Mouse (Mus musculus) intestine, embryonic 16.5 days (tissue): ENCODE data around the gene Mepce. TPM values are rescaled to one million over a fixed set of nuclear protein-coding genes. Genes with fewer than 3 reads are reported as not detected.
"Not testable (repeated sequence)": the region's sequence is repeated elsewhere in the genome, so short reads cannot be mapped to it uniquely, and the experiment has no call there.

Source experiments
- ATAC-seq: fragments of 200-750 bp; cut with Nextera tagmentation; 2 replicates; pipeline ENCODE4 v1.8.0; 2017; ENCODE audit warnings: moderate TSS enrichment, moderate library complexity
- H3K27ac ChIP-seq: fragments of 300-500 bp; sonication (generic); 2 replicates; pipeline ENCODE4 v1.5.1; 2014; ENCODE audit warnings: mild to moderate bottlenecking, low read length
- H3K27me3 ChIP-seq: fragments of 300-500 bp; sonication (generic); replicated peaks from 2 replicates; pipeline ENCODE4 v1.6.1; 2014; ENCODE audit warnings: low read length, control low read depth, mixed read lengths; ENCODE audit not compliant: control insufficient read depth, insufficient read depth
- H3K36me3 ChIP-seq: fragments of 300-500 bp; sonication (generic); 2 replicates; pipeline ENCODE4 v1.6.1; 2014; ENCODE audit warnings: low read length, control low read depth; ENCODE audit not compliant: control insufficient read depth, insufficient read depth
- H3K4me1 ChIP-seq: fragments of 300-500 bp; sonication (generic); 2 replicates; pipeline ENCODE4 v1.6.1; 2014; ENCODE audit warnings: low read length, control low read depth, mixed read lengths; ENCODE audit not compliant: control insufficient read depth, insufficient read depth
- H3K4me2 ChIP-seq: fragments of 300-500 bp; sonication (generic); 2 replicates; pipeline ENCODE4 v1.6.1; 2014; ENCODE audit warnings: low read depth, low read length, control low read depth
- H3K4me3 ChIP-seq: fragments of 300-500 bp; sonication (generic); 2 replicates; pipeline ENCODE4 v1.5.1; 2014; ENCODE audit warnings: mild to moderate bottlenecking, low read length
- H3K9ac ChIP-seq: fragments of 300-500 bp; sonication (generic); 2 replicates; pipeline ENCODE4 v1.6.1; 2014; ENCODE audit warnings: low read depth, low read length
- H3K9me3 ChIP-seq: fragments of 300-500 bp; sonication (generic); 2 replicates; pipeline ENCODE4 v1.6.1; 2016; ENCODE audit warnings: low read length, control low read depth; ENCODE audit not compliant: control insufficient read depth
- WGBS: fragments of 180-500 bp; shearing (Covaris S2); extraction: QIAGEN DNeasy Blood & Tissue Kit; methylation state at CpG from one replicate; pipeline ENCODE4 v1.1.7; 2014; 5-methylcytosine and 5-hydroxymethylcytosine counted together
- polyA plus RNA-seq: library from polyadenylated mRNA; unstranded; fragments of >200 nt; fragmentation: Nextera tagmentation; extraction: Ambion mirVana; gene quantifications from 2 replicates; pipeline ENCODE4 v1.2.1, GENCODE M21; 2015

The Mepce gene
- polyA plus RNA-seq, 1 experiment from 2014 or later = 7.4 TPM

DNA sequence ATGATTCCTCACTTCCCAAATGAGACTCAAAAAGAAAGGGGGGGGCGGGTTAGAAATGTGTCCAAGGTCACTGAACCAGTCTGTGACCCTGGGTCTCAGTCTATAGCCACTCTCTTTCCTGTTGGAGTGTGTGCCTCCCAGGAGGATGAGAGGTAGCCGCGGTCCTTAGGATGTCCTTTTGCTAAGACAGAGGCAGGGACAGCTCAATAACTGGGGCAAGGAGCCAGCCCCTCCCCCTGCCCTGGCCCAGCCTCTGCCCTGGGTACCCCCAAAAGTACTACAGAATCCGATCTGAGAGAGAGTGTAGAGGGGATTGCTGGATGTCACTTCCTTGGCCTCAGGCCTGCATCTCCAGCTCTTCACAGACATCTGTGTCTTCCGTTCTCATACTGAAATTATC is 32.0 kb downstream of the Mepce start:
- Histone ChIP-seq H3K4me2 (no peak overlapping the region), H3K9me3 (no peaks in the 10 kb centered on the region), H3K27ac (no peak overlapping the region), H3K9ac (no peak overlapping the region; the same call in 1 of the 2 replicates), H3K36me3 (peaks cover 22% of the 10 kb centered on the region), H3K4me3 (no peak overlapping the region), H3K27me3 (no peaks in the 10 kb centered on the region), H3K4me1 (peaks cover 5% of the 10 kb centered on the region; the same call in 1 of the 2 replicates)
- WGBS = 78% methylated on average over 5 of the region's 5 CpGs
- no peak for ATAC-seq

DNA sequence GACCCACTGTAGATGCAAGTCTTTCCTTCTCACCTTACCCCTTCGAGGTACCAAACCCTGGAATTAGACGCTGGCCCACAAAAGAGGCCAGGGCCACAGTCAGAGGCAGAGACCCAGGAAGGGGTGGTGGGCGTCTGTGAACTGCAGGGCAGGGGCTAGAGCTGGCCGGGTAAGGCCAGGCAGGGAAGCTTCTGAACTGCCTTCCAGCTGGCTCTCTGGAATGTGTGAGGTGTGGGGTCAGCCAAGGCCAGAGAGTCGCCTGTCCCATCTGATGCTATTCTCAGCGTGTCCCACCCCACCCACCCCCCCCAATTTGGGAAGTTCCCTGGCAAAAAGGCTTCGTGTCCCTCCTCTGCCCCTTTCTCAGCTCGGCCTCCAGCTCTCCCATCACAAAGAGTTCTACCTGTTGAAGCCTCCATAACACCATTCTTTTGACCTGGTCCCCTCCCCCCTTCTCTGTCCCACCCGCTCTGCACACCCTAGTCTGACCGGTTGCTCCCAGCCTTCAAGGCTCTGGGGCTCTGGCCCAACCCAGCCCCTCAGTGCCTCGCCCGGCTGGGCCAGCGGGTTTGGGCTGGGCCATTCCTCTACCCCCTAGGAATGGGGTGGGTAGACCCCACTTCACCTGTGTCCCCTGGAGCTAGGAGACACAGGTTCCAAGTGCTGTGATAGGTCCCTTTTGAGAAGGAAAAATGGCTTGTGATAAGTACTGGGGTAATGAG is 34.2 kb downstream of the Mepce start:
- no peak for ATAC-seq
- H3K9ac ChIP-seq = no peak overlapping the region
- no peak overlapping the region for H3K4me3 ChIP-seq
- H3K36me3 ChIP-seq = peaks cover 21% of the 10 kb centered on the region
- peaks cover 19% of the 10 kb centered on the region for H3K4me1 ChIP-seq
- no peak overlapping the region for H3K4me2 ChIP-seq
- H3K9me3 ChIP-seq = no peaks in the 10 kb centered on the region
- no peaks in the 10 kb centered on the region for H3K27me3 ChIP-seq
- no peak overlapping the region for H3K27ac ChIP-seq
- WGBS = 68% methylated on average over 13 of the region's 13 CpGs

DNA sequence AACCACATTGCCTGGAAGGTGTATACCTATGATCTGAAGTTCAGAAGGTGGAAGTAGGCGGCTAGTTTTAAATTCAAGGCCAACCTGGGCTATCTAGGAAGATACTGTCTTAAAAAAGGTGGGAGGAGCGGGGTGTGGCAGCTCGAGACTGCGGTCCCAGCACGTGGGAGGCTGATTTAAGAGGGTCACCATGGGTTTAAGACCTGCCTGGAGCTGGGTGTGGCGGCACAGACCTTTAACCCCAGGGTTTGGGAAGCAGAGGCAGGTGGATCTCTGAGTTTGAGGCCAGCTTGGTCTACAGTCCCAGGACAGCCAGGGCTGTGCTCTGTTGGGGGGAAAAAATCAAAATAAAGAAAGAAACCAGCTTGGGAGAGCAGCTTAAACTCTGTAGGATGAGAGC is 35.5 kb downstream of the Mepce start:
- no peaks in the 10 kb centered on the region for H3K27me3 ChIP-seq
- WGBS = 89% methylated on average over 6 of the region's 6 CpGs
- H3K9ac ChIP-seq = no peak overlapping the region
- H3K4me3 ChIP-seq = no peak overlapping the region
- H3K36me3 ChIP-seq = peaks cover 15% of the 10 kb centered on the region
- no peaks in the 10 kb centered on the region for H3K9me3 ChIP-seq
- no peak overlapping the region for H3K4me2 ChIP-seq
- H3K27ac ChIP-seq = no peak overlapping the region
- ATAC-seq = no peak
- H3K4me1 ChIP-seq = peaks cover 24% of the 10 kb centered on the region

- Histone ChIP-seq H3K9me3 (no peaks in the 10 kb centered on the region), H3K27me3 (no peaks in the 10 kb centered on the region), H3K4me1 (peaks cover 24% of the 10 kb centered on the region), H3K27ac (no peak overlapping the region), H3K4me3 (no peak overlapping the region), H3K4me2 (no peak overlapping the region), H3K9ac (no peak overlapping the region), H3K36me3 (peaks cover 15% of the 10 kb centered on the region)
- ATAC-seq = no peak
- 91% methylated on average over 13 of the region's 13 CpGs for whole genome bisulfite sequencing
These were observed 36.1 kb downstream of the Mepce start for GRCm38 (mm10) chr5:137751221-137751887.

GRCm38 (mm10) chr5:137750212-137750611 is 37.2 kb downstream of the Mepce start:
- not testable (repeated sequence) for H3K9ac ChIP-seq, ATAC-seq, H3K27me3 ChIP-seq, H3K4me2 ChIP-seq, H3K27ac ChIP-seq, H3K9me3 ChIP-seq, H3K4me3 ChIP-seq
- Histone ChIP-seq H3K4me1 (peaks cover 28% of the 10 kb centered on the region), H3K36me3 (peaks cover 13% of the 10 kb centered on the region)
- 84% methylated on average over 7 of the region's 8 CpGs for WGBS

DNA sequence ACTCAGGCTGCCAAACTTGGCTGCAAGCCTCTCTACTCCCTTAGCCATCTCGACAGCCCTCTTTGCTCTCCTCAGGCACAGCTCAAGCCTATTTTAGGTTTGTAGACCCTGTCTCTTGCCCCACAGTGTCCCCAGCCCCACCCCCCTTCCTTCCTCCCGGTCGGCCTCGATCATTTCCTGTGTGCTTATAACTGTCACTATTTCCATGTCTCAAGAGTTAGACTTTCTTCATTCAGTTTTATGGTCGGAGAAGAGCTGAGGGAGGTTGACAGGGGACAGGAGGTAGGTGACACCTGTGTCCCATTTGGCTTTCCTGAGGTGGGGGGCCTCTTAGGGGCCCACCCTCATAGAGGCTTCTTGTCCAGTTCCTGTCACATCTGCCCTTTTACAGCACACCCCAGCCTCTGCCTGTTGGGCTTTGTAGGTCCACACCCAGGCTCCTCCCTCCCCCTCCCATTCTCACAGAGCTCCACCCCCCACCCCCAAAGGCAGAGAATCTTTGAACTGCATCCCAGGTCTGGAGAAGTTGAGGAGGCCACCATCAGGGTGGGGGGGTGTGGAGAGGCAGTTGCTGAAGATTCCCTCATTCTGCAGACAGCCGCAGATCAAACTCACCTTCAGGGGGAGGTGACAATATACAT is 38.1 kb downstream of the Mepce start:
- no peak overlapping the region for H3K9ac ChIP-seq
- no peak for ATAC-seq
- H3K36me3 ChIP-seq = peaks cover 12% of the 10 kb centered on the region
- no peaks in the 10 kb centered on the region for H3K9me3 ChIP-seq
- peaks cover 33% of the 10 kb centered on the region for H3K4me1 ChIP-seq
- peak overlapping the region; percentile 97 for H3K4me2 ChIP-seq
- peak overlapping the region; percentile 89; the same call in 1 of the 2 replicates for H3K4me3 ChIP-seq
- H3K27me3 ChIP-seq = no peaks in the 10 kb centered on the region
- peak overlapping the region; percentile 36; the same call in 1 of the 2 replicates for H3K27ac ChIP-seq
- WGBS = 52% methylated on average over 6 of the region's 6 CpGs

GRCm38 (mm10) chr5:137748130-137748770 is 39.2 kb downstream of the Mepce start:
- no peaks in the 10 kb centered on the region for H3K9me3 ChIP-seq
- peaks cover 12% of the 10 kb centered on the region for H3K36me3 ChIP-seq
- H3K27ac ChIP-seq = peak overlapping the region; percentile 3
- ATAC-seq = no peak
- H3K9ac ChIP-seq = peak overlapping the region; percentile 34
- WGBS = 21% methylated on average over 5 of the region's 5 CpGs
- H3K4me2 ChIP-seq = peak overlapping the region; percentile 97
- H3K27me3 ChIP-seq = no peaks in the 10 kb centered on the region
- H3K4me1 ChIP-seq = peaks cover 33% of the 10 kb centered on the region
- peak overlapping the region; percentile 89 for H3K4me3 ChIP-seq

- H3K27me3 ChIP-seq = no peaks in the 10 kb centered on the region
- ATAC-seq = 0 out of 2 replicates have a peak, but pooled peaks have one; percentile 9
- 1% methylated on average over 26 of the region's 26 CpGs for WGBS
- H3K27ac ChIP-seq = peak overlapping the region; percentile 99
- H3K9ac ChIP-seq = peak overlapping the region; percentile 96
- peaks cover 7% of the 10 kb centered on the region for H3K36me3 ChIP-seq
- H3K9me3 ChIP-seq = no peaks in the 10 kb centered on the region
- peak overlapping the region; percentile 97 for H3K4me2 ChIP-seq
- H3K4me3 ChIP-seq = peak overlapping the region; percentile 89
- H3K4me1 ChIP-seq = peaks cover 28% of the 10 kb centered on the region
These were observed 40.0 kb downstream of the Mepce start for GRCm38 (mm10) chr5:137747326-137747961.
